Mouse (Mus musculus) ES-CJ7 (cell line): ENCODE data around the gene Gm904.
"Not testable (repeated sequence)": the region's sequence is repeated elsewhere in the genome, so short reads cannot be mapped to it uniquely, and the experiment has no call there.

Source experiments
- DNase-seq: peaks from one replicate; pipeline ENCODE4 v3.0.0; 2011; ENCODE audit warnings: low read depth, low spot score

Gm904 gene

GRCm38 (mm10) chr13:50642928-50643327 lies at the start of gene Gm904:
TSS of gene Gm904 (plus strand) at chr13:50643228.
- DNase-seq: not testable (repeated sequence)

- DNase-seq: not testable (repeated sequence)
Observed at GRCm38 (mm10) chr13:50648771-50649170, 5.7 kb downstream of the Gm904 start.
